In the genomic region with DNA sequence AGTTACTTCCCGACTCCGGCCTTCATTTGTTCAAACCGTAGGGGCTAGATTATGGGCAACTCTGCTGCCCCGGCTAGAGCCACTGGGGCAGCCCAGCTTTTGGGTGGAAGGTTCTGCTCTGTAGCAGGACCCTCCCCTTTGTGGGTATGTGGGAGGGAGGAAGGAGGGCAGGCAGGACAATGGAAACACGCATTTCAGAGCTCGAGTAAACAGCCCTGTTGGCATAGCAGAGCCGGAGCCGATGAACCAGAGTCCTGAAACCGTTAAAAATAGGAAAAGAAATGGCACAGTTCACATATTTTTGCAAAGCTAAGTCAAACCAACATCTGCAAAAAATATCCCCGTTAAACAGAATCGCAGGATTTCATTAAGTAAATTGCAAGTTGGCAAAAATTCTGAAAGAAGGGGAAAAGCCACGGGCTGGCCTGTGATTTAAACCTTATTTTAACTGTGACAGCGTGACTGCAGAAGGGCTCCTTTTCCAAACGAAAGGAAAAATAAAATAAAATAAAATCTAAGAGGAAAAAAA, we compare ENCODE assay signal across 10 mouse cellular contexts. TPM values are rescaled to one million over a fixed set of nuclear protein-coding genes. Genes with fewer than 3 reads are reported as not detected.
A peak's percentile ranks its signal among the peaks of the same experiment; 100 is the strongest.
DNase-seq lines count a peak whose midpoint lies in the region; ATAC-seq and TF ChIP-seq lines count a peak whose summit lies in the region.
"Had no signal": no experiment of that assay in that cellular context is flagged by ENCODE, and none has a peak within 500 bp of the region (broad histone marks: within the 10 kb centered on the region; RNA-seq: fewer than 3 reads in every experiment).

No protein-coding gene starts in this region.

- no peak overlapping the region for H3K4me3 ChIP-seq in hindbrain, embryonic 10.5 days
- H3K4me3 ChIP-seq in hindbrain, embryonic 14.5 days (replicated peaks; ENCODE audit: low read length), result no peak overlapping the region
- no peak overlapping the region for H3K4me3 ChIP-seq in midbrain, postnatal 0 days (ENCODE audit: low read depth, low read length)
- no peak overlapping the region for H3K4me3 ChIP-seq in midbrain, embryonic 15.5 days
- no peak overlapping the region for H3K4me3 ChIP-seq in forebrain, embryonic 13.5 days
- H3K4me3 ChIP-seq in stomach, embryonic 16.5 days (replicated peaks; ENCODE audit: low read length), result no peak overlapping the region
- H3K4me3 ChIP-seq: liver, embryonic 12.5 days; midbrain, embryonic 13.5 days had no signal

- no peak overlapping the region for H3K4me2 ChIP-seq in hindbrain, embryonic 14.5 days (replicated peaks)
- no peak overlapping the region for H3K4me2 ChIP-seq in midbrain, postnatal 0 days (ENCODE audit: low read depth, low read length, poor library complexity, severe bottlenecking)
- no peak overlapping the region for H3K4me2 ChIP-seq in midbrain, embryonic 15.5 days
- H3K4me2 ChIP-seq in forebrain, embryonic 13.5 days, result peak overlapping the region; percentile 8
- H3K4me2 ChIP-seq in stomach, embryonic 16.5 days (ENCODE audit: low read depth, low read length), result no peak overlapping the region
- H3K4me2 ChIP-seq: liver, embryonic 12.5 days; midbrain, embryonic 13.5 days had no signal

- no peak for DNase-seq in hindbrain, embryonic 10.5 days (ENCODE audit: low spot score)
- no peak for DNase-seq in hindbrain, embryonic 14.5 days (ENCODE audit: low spot score)
- no peak for DNase-seq in midbrain, postnatal 0 days (ENCODE audit: low spot score)
- no peak for DNase-seq in layer of hippocampus, postnatal 10 days (ENCODE audit: low spot score in 2 of 2)
- DNase-seq: gastrocnemius, postnatal 36 days had no signal

- peak overlapping the region; percentile 67 for H3K27ac ChIP-seq in hindbrain, embryonic 10.5 days
- no peak overlapping the region for H3K27ac ChIP-seq in hindbrain, embryonic 14.5 days
- peak overlapping the region; percentile 26; the same call in 1 of the 2 replicates for H3K27ac ChIP-seq in midbrain, postnatal 0 days (ENCODE audit: low read depth, low read length)
- no peak overlapping the region for H3K27ac ChIP-seq in midbrain, embryonic 15.5 days
- peak overlapping the region; percentile 48; the same call in 1 of the 2 replicates for H3K27ac ChIP-seq in forebrain, embryonic 13.5 days
- peak overlapping the region; percentile 50 for H3K27ac ChIP-seq in stomach, embryonic 16.5 days (ENCODE audit: low read length)
- H3K27ac ChIP-seq: liver, embryonic 12.5 days had no signal

- peaks cover 20% of the 10 kb centered on the region for H3K36me3 ChIP-seq in hindbrain, embryonic 10.5 days
- no peaks in the 10 kb centered on the region for H3K36me3 ChIP-seq in hindbrain, embryonic 14.5 days (replicated peaks; ENCODE audit: control insufficient read depth, insufficient read depth)
- H3K36me3 ChIP-seq in midbrain, postnatal 0 days (ENCODE audit: insufficient read depth, low read length), result no peaks in the 10 kb centered on the region
- no peaks in the 10 kb centered on the region for H3K36me3 ChIP-seq in midbrain, embryonic 15.5 days (replicated peaks)
- no peaks in the 10 kb centered on the region for H3K36me3 ChIP-seq in forebrain, embryonic 13.5 days (ENCODE audit: poor library complexity, severe bottlenecking)
- H3K36me3 ChIP-seq in stomach, embryonic 16.5 days (ENCODE audit: control insufficient read depth, insufficient read depth, low read length), result no peaks in the 10 kb centered on the region
- H3K36me3 ChIP-seq: midbrain, embryonic 13.5 days had no signal

- 43% methylated on average over 14 of the region's 14 CpGs for WGBS in hindbrain, embryonic 10.5 days
- 43% methylated on average over 14 of the region's 14 CpGs for WGBS in hindbrain, embryonic 14.5 days
- 52% methylated on average over 14 of the region's 14 CpGs for WGBS in midbrain, postnatal 0 days
- 53% methylated on average over 14 of the region's 14 CpGs for WGBS in midbrain, embryonic 15.5 days
- 34% methylated on average over 14 of the region's 14 CpGs for WGBS in forebrain, embryonic 13.5 days
- 37% methylated on average over 14 of the region's 14 CpGs for WGBS in stomach, embryonic 16.5 days

- H3K9me3 ChIP-seq in hindbrain, embryonic 10.5 days, result no peaks in the 10 kb centered on the region
- H3K9me3 ChIP-seq in hindbrain, embryonic 14.5 days (ENCODE audit: control insufficient read depth, low read length), result no peaks in the 10 kb centered on the region
- H3K9me3 ChIP-seq in midbrain, postnatal 0 days (ENCODE audit: low read length), result no peaks in the 10 kb centered on the region
- H3K9me3 ChIP-seq in midbrain, embryonic 15.5 days, result no peaks in the 10 kb centered on the region
- H3K9me3 ChIP-seq in forebrain, embryonic 13.5 days (replicated peaks), result no peaks in the 10 kb centered on the region
- H3K9me3 ChIP-seq in stomach, embryonic 16.5 days (replicated peaks; ENCODE audit: control insufficient read depth, low read length), result no peaks in the 10 kb centered on the region
- H3K9me3 ChIP-seq: liver, embryonic 12.5 days; midbrain, embryonic 13.5 days had no signal

- H3K9ac ChIP-seq in hindbrain, embryonic 14.5 days, result no peak overlapping the region
- H3K9ac ChIP-seq in midbrain, postnatal 0 days (replicated peaks; ENCODE audit: low read length, poor library complexity, severe bottlenecking), result no peak overlapping the region
- H3K9ac ChIP-seq in midbrain, embryonic 15.5 days, result no peak overlapping the region
- H3K9ac ChIP-seq in forebrain, embryonic 13.5 days, result 0 out of 2 replicates have a peak overlapping the region, but pooled peaks have one; percentile 38
- no peak overlapping the region for H3K9ac ChIP-seq in stomach, embryonic 16.5 days (ENCODE audit: low read length)
- H3K9ac ChIP-seq: liver, embryonic 12.5 days; midbrain, embryonic 13.5 days had no signal

- no peaks in the 10 kb centered on the region for H3K27me3 ChIP-seq in hindbrain, embryonic 10.5 days (ENCODE audit: insufficient read depth, poor library complexity, severe bottlenecking)
- H3K27me3 ChIP-seq in hindbrain, embryonic 14.5 days (ENCODE audit: control insufficient read depth, insufficient read depth, low read length), result no peaks in the 10 kb centered on the region
- no peaks in the 10 kb centered on the region for H3K27me3 ChIP-seq in midbrain, postnatal 0 days (ENCODE audit: insufficient read depth, low read length)
- H3K27me3 ChIP-seq in midbrain, embryonic 15.5 days (replicated peaks), result no peaks in the 10 kb centered on the region
- H3K27me3 ChIP-seq in forebrain, embryonic 13.5 days, result no peaks in the 10 kb centered on the region
- no peaks in the 10 kb centered on the region for H3K27me3 ChIP-seq in stomach, embryonic 16.5 days (ENCODE audit: control insufficient read depth, insufficient read depth, low read length)
- H3K27me3 ChIP-seq: midbrain, embryonic 13.5 days had no signal

- TF ChIP-seq CTCF in midbrain, postnatal 0 days (IDR thresholded peaks at IDR 0.05), result no peak

- no peak for ATAC-seq in hindbrain, embryonic 14.5 days (ENCODE audit: low FRiP score)
- no peak for ATAC-seq in midbrain, postnatal 0 days (ENCODE audit: low FRiP score)
- no peak for ATAC-seq in midbrain, embryonic 15.5 days (replicated peaks)
- no peak for ATAC-seq in forebrain, embryonic 13.5 days
- no peak for ATAC-seq in stomach, embryonic 16.5 days (ENCODE audit: insufficient read depth, low FRiP score)
- ATAC-seq: liver, embryonic 12.5 days; midbrain, embryonic 13.5 days had no signal

- H3K4me1 ChIP-seq in hindbrain, embryonic 10.5 days (replicated peaks), result peaks cover 89% of the 10 kb centered on the region
- H3K4me1 ChIP-seq in hindbrain, embryonic 14.5 days (replicated peaks; ENCODE audit: control insufficient read depth, insufficient read depth, low read length), result peaks cover 21% of the 10 kb centered on the region
- no peaks in the 10 kb centered on the region for H3K4me1 ChIP-seq in midbrain, postnatal 0 days (ENCODE audit: insufficient read depth, low read length)
- H3K4me1 ChIP-seq in midbrain, embryonic 15.5 days, result peaks cover 6% of the 10 kb centered on the region; the same call in 1 of the 2 replicates
- peaks cover 53% of the 10 kb centered on the region for H3K4me1 ChIP-seq in forebrain, embryonic 13.5 days
- peaks cover 66% of the 10 kb centered on the region for H3K4me1 ChIP-seq in stomach, embryonic 16.5 days (ENCODE audit: control insufficient read depth, insufficient read depth, low read length)

RNA-seq across cellular contexts. Expression of gene Smad6, which starts 48.1 kb away (rescaled TPM):
- polyA plus RNA-seq in hindbrain, embryonic 10.5 days (2016; fragmentation: Nextera tagmentation; extraction: Ambion mirVana), result 5.3 and 6.7 TPM in 2 replicates
- polyA plus RNA-seq in hindbrain, embryonic 14.5 days (2014; fragmentation: Nextera tagmentation; extraction: Ambion mirVana), result 2.3 and 2.7 TPM in 2 replicates
- total RNA-seq in midbrain, postnatal 0 days (2014; rRNA removed), result 10.4 and 12.7 TPM in 2 replicates
- 0.97 and 1.2 TPM in 2 replicates for polyA plus RNA-seq in midbrain, postnatal 0 days (2015; fragmentation: Nextera tagmentation; extraction: Ambion mirVana)
- polyA plus RNA-seq in midbrain, embryonic 15.5 days (2015; fragmentation: Nextera tagmentation; extraction: Ambion mirVana), result 1.5 and 1.9 TPM in 2 replicates
- polyA plus RNA-seq in forebrain, embryonic 13.5 days (2015; fragmentation: Nextera tagmentation; extraction: Ambion mirVana), result 1.6 and 1.7 TPM in 2 replicates
- polyA plus RNA-seq in stomach, embryonic 16.5 days (2015; fragmentation: Nextera tagmentation; extraction: Ambion mirVana), result 3.0 and 3.3 TPM in 2 replicates
- total RNA-seq in layer of hippocampus, postnatal 10 days (2021), result 1 to 10 TPM; 1.7 to 3.7 TPM

Comparison
In these comparisons a context has a peak if more than half of its experiments do, and no peak if none do; other contexts are left out.
1. H3K27ac ChIP-seq: peak in hindbrain, embryonic 10.5 days (single experiment), midbrain, postnatal 0 days (single experiment), forebrain, embryonic 13.5 days (single experiment) and stomach, embryonic 16.5 days (single experiment); none in hindbrain, embryonic 14.5 days (single experiment) and midbrain, embryonic 15.5 days (single experiment).